Mouse (Mus musculus): ENCODE measurements around the gene Ctdsp1.
A peak's percentile ranks its signal among the peaks of the same experiment; 100 is the strongest.

Gene Ctdsp1

GRCm38 (mm10) chr1:74390924-74391748 lies at the start of gene Ctdsp1:
TSS of gene Ctdsp1 (plus strand) at chr1:74391509.
- DNase-seq (ENCODE audit: low spot score in 2 of 2): peak; percentile 98

- no peak for DNase-seq (ENCODE audit: low spot score in 2 of 2)
Observed at GRCm38 (mm10) chr1:74341898-74342297, 49.4 kb upstream of the Ctdsp1 start.

GRCm38 (mm10) chr1:74342308-74342707 lies 49.0 kb upstream of the Ctdsp1 start:
- DNase-seq (ENCODE audit: low spot score in 2 of 2): no peak

GRCm38 (mm10) chr1:74343161-74343560 lies 48.1 kb upstream of the Ctdsp1 start:
- no peak for DNase-seq (ENCODE audit: low spot score in 2 of 2)

- DNase-seq (ENCODE audit: low spot score in 2 of 2): no peak
Observed at GRCm38 (mm10) chr1:74344163-74344916, 47.0 kb upstream of the Ctdsp1 start.

- no peak for DNase-seq (ENCODE audit: low spot score in 2 of 2)
Observed at GRCm38 (mm10) chr1:74351185-74351769, 40.0 kb upstream of the Ctdsp1 start.

GRCm38 (mm10) chr1:74352532-74353096 lies 38.7 kb upstream of the Ctdsp1 start:
- no peak for DNase-seq (ENCODE audit: low spot score in 2 of 2)

GRCm38 (mm10) chr1:74353453-74354229 lies 37.7 kb upstream of the Ctdsp1 start:
- no peak for DNase-seq (ENCODE audit: low spot score in 2 of 2)

- DNase-seq (ENCODE audit: low spot score in 2 of 2): no peak
Observed at GRCm38 (mm10) chr1:74357531-74357930, 33.8 kb upstream of the Ctdsp1 start.

GRCm38 (mm10) chr1:74359952-74360517 lies 31.3 kb upstream of the Ctdsp1 start:
- DNase-seq (ENCODE audit: low spot score in 2 of 2): no peak

GRCm38 (mm10) chr1:74361812-74362211 lies 29.5 kb upstream of the Ctdsp1 start, which contains the start of gene Catip:
TSS of gene Catip (plus strand) at chr1:74362108.
- DNase-seq (ENCODE audit: low spot score in 2 of 2): peak in 1 of 2 experiments; percentile 53

GRCm38 (mm10) chr1:74362325-74363229 lies 28.7 kb upstream of the Ctdsp1 start:
- DNase-seq (ENCODE audit: low spot score in 2 of 2): no peak

- DNase-seq (ENCODE audit: low spot score in 2 of 2): no peak
Observed at GRCm38 (mm10) chr1:74363437-74363836, 27.9 kb upstream of the Ctdsp1 start.

- DNase-seq (ENCODE audit: low spot score in 2 of 2): no peak
Observed at GRCm38 (mm10) chr1:74364270-74364669, 27.0 kb upstream of the Ctdsp1 start.

- peak; percentile 69 to 73 for DNase-seq (ENCODE audit: low spot score in 2 of 2)
Observed at GRCm38 (mm10) chr1:74367886-74368645, 23.2 kb upstream of the Ctdsp1 start.

- DNase-seq (ENCODE audit: low spot score in 2 of 2): no peak
Observed at GRCm38 (mm10) chr1:74370040-74370439, 21.3 kb upstream of the Ctdsp1 start.

GRCm38 (mm10) chr1:74373372-74373771 lies 17.9 kb upstream of the Ctdsp1 start:
- DNase-seq (ENCODE audit: low spot score in 2 of 2): no peak

- DNase-seq (ENCODE audit: low spot score in 2 of 2): no peak
Observed at GRCm38 (mm10) chr1:74374980-74375379, 16.3 kb upstream of the Ctdsp1 start, which contains the start of gene Slc11a1. TSS of gene Slc11a1 (plus strand) at chr1:74375195.

- no peak for DNase-seq (ENCODE audit: low spot score in 2 of 2)
Observed at GRCm38 (mm10) chr1:74375561-74375960, 15.7 kb upstream of the Ctdsp1 start.
